35 mouse cellular contexts compared by ENCODE assay signal in the genomic region with DNA sequence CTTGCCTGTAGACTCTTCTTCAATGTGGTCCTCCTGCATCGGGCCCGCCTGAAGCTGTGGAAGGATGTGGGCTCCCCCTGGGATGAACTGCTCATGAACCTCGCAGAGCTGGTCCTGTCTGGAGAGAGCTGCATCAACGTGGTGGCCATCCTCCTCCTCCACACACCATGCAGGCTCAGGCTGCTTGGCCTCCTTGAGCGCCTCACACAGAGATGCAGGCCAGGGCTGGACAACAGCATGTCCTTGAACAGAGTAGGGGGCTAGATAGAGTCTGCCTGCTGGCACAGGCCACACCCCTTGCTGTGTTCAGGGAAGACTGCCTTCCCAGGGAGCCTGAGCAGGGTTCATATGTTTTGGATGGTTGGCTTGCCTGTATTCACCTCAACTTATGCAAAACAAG. TPM values are rescaled to one million over a fixed set of nuclear protein-coding genes. Genes with fewer than 3 reads are reported as not detected.
"Had no signal": no experiment of that assay in that cellular context is flagged by ENCODE, and none has a peak within 500 bp of the region (broad histone marks: within the 10 kb centered on the region; RNA-seq: fewer than 3 reads in every experiment).

No protein-coding gene starts in this region.

- H3K9me3 ChIP-seq: limb, embryonic 13.5 days; limb, embryonic 15.5 days; liver, embryonic 13.5 days; liver, embryonic 15.5 days; lung, embryonic 15.5 days; midbrain, embryonic 13.5 days; midbrain, embryonic 15.5 days; neural tube, embryonic 12.5 days had no signal

- DNase-seq: left cerebral cortex, postnatal 4 days; liver; liver, embryonic 13.5 days; liver, postnatal 0 days; lung, adult 18-20 months; lung, adult 2 months; lung, embryonic 14.5 days; lung, postnatal 10 days; lung, postnatal 14 days; lung, postnatal 36 days; lung, postnatal 4 days; midbrain, embryonic 14.5 days had no signal

- H3K4me3 ChIP-seq: limb, embryonic 12.5 days; limb, embryonic 13.5 days; limb, embryonic 15.5 days; liver, embryonic 12.5 days; liver, embryonic 13.5 days; liver, embryonic 15.5 days; lung, embryonic 15.5 days; megakaryocyte, embryonic 14.5 days; midbrain, embryonic 10.5 days; midbrain, embryonic 12.5 days; midbrain, embryonic 13.5 days; midbrain, embryonic 15.5 days; myocyte; neural tube, embryonic 12.5 days had no signal

- H3K36me3 ChIP-seq: lung, embryonic 15.5 days; midbrain, embryonic 15.5 days had no signal

- H3K4me2 ChIP-seq: limb, embryonic 12.5 days; limb, embryonic 13.5 days; limb, embryonic 15.5 days; liver, embryonic 11.5 days; liver, embryonic 12.5 days; liver, embryonic 13.5 days; liver, embryonic 15.5 days; lung, embryonic 14.5 days; lung, embryonic 15.5 days; midbrain, embryonic 11.5 days; midbrain, embryonic 12.5 days; midbrain, embryonic 13.5 days; midbrain, embryonic 15.5 days; neural tube, embryonic 12.5 days had no signal

- H3K9ac ChIP-seq: limb, embryonic 12.5 days; limb, embryonic 13.5 days; limb, embryonic 15.5 days; liver, embryonic 12.5 days; liver, embryonic 13.5 days; liver, embryonic 14.5 days; liver, embryonic 15.5 days; liver, postnatal 0 days; lung, embryonic 14.5 days; lung, embryonic 15.5 days; midbrain, embryonic 12.5 days; midbrain, embryonic 13.5 days; midbrain, embryonic 15.5 days; neural tube, embryonic 12.5 days had no signal

- ATAC-seq: liver, embryonic 12.5 days; liver, postnatal 0 days; lung, postnatal 0 days; midbrain, embryonic 13.5 days; midbrain, embryonic 15.5 days; midbrain, embryonic 16.5 days had no signal

- H3K27me3 ChIP-seq: limb, embryonic 12.5 days; limb, embryonic 13.5 days; limb, embryonic 15.5 days; liver, embryonic 12.5 days; liver, embryonic 13.5 days; liver, embryonic 15.5 days; lung, embryonic 15.5 days; megakaryocyte, embryonic 14.5 days; midbrain, embryonic 12.5 days; midbrain, embryonic 13.5 days; midbrain, embryonic 15.5 days; neural tube, embryonic 12.5 days had no signal

- H3K27ac ChIP-seq: limb, embryonic 12.5 days; limb, embryonic 13.5 days; limb, embryonic 15.5 days; liver, embryonic 12.5 days; liver, embryonic 13.5 days; liver, embryonic 14.5 days; liver, embryonic 15.5 days; lung, embryonic 15.5 days; macrophage; midbrain, embryonic 10.5 days; midbrain, embryonic 12.5 days; midbrain, embryonic 13.5 days; midbrain, embryonic 15.5 days; neural tube, embryonic 12.5 days had no signal

RNA-seq across cellular contexts. Expression of gene Gper1, which starts 8.0 kb away (rescaled TPM):
- total RNA-seq: liver, adult 2 months; megakaryocyte progenitor cell, adult 5-6 weeks; megakaryocyte-erythroid progenitor cell, adult 5-6 weeks had no signal
- polyA plus RNA-seq: macrophage had no signal

RNA-seq across cellular contexts. Expression of gene C130050O18Rik, which starts 9.9 kb away (rescaled TPM):
- total RNA-seq: left cerebral cortex, postnatal 4 days; megakaryocyte-erythroid progenitor cell, adult 5-6 weeks; midbrain, postnatal 0 days had no signal
- polyA plus RNA-seq: midbrain, postnatal 0 days had no signal
